Mouse (Mus musculus): ENCODE measurements around the gene Mapk7.

Gene Mapk7

GRCm38 (mm10) chr11:61490944-61491520 lies 3.2 kb downstream of the Mapk7 start:
- no peak for ATAC-seq (ENCODE audit: low TSS enrichment)

GRCm38 (mm10) chr11:61489874-61490273 lies 4.3 kb downstream of the Mapk7 start:
- ATAC-seq (ENCODE audit: low TSS enrichment), result no peak

GRCm38 (mm10) chr11:61489085-61489484 lies 5.1 kb downstream of the Mapk7 start:
- no peak for ATAC-seq (ENCODE audit: low TSS enrichment)

- no peak for ATAC-seq (ENCODE audit: low TSS enrichment)
Observed at GRCm38 (mm10) chr11:61487936-61488335, 6.3 kb downstream of the Mapk7 start.

GRCm38 (mm10) chr11:61487401-61487800 lies 6.8 kb downstream of the Mapk7 start:
- ATAC-seq (ENCODE audit: low TSS enrichment), result 0 out of 2 replicates have a peak, but pooled peaks have one; percentile 14

GRCm38 (mm10) chr11:61486458-61487219 lies 7.6 kb downstream of the Mapk7 start:
- no peak for ATAC-seq (ENCODE audit: low TSS enrichment)

- no peak for ATAC-seq (ENCODE audit: low TSS enrichment)
Observed at GRCm38 (mm10) chr11:61485541-61486457, 8.4 kb downstream of the Mapk7 start.

- peak; percentile 77 for ATAC-seq (ENCODE audit: low TSS enrichment)
Observed at GRCm38 (mm10) chr11:61484613-61485540, 9.3 kb downstream of the Mapk7 start, which contains the start of gene Mfap4. Gene Mfap4 (plus strand): TSS chr11:61485431.

GRCm38 (mm10) chr11:61484256-61484612 lies 10.0 kb downstream of the Mapk7 start:
- no peak for ATAC-seq (ENCODE audit: low TSS enrichment)

- ATAC-seq (ENCODE audit: low TSS enrichment), result no peak
Observed at GRCm38 (mm10) chr11:61483226-61483845, 10.9 kb downstream of the Mapk7 start.

- no peak for ATAC-seq (ENCODE audit: low TSS enrichment)
Observed at GRCm38 (mm10) chr11:61481239-61482090, 12.7 kb downstream of the Mapk7 start.

- ATAC-seq (ENCODE audit: low TSS enrichment), result no peak
Observed at GRCm38 (mm10) chr11:61478788-61479187, 15.4 kb downstream of the Mapk7 start.

- peak; percentile 47; the same call in 1 of the 2 replicates for ATAC-seq (ENCODE audit: low TSS enrichment)
Observed at GRCm38 (mm10) chr11:61477566-61478508, 16.4 kb downstream of the Mapk7 start.

- no peak; the same call in 1 of the 2 replicates for ATAC-seq (ENCODE audit: low TSS enrichment)
Observed at GRCm38 (mm10) chr11:61476786-61477382, 17.3 kb downstream of the Mapk7 start.

GRCm38 (mm10) chr11:61473630-61474029 lies 20.6 kb downstream of the Mapk7 start:
- no peak for ATAC-seq (ENCODE audit: low TSS enrichment)

GRCm38 (mm10) chr11:61470880-61471279 lies 23.3 kb downstream of the Mapk7 start:
- ATAC-seq (ENCODE audit: low TSS enrichment), result no peak

- ATAC-seq (ENCODE audit: low TSS enrichment), result no peak
Observed at GRCm38 (mm10) chr11:61469317-61469917, 24.8 kb downstream of the Mapk7 start.

GRCm38 (mm10) chr11:61468534-61468933 lies 25.7 kb downstream of the Mapk7 start:
- ATAC-seq (ENCODE audit: low TSS enrichment), result no peak
